Mouse (Mus musculus): ENCODE data around the gene Tmem127.

DNA sequence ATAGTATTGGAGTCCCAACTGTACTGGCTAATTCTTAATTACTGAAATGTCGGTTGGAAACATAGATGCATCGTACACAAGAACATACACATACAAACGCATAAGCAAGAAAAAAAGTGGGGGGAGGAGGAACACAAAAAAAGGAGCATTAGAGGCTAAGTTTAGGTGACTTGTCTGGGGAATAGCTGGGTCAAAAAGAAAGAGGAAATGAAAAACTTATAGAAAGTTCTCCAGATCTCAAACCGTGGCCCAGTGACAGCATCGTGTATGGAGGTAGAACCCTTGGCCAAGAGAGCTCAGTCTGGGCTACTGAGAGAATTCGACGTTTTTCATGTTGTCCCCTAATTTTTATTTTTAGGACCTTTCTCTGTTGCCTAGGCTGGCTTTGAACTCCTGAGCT is 63.0 kb downstream of the Tmem127 start:
- no peak for TF ChIP-seq CTCF (IDR thresholded peaks at IDR 0.05; ENCODE audit: insufficient read depth, low read length)
- no peak for TF ChIP-seq POLR2A (IDR thresholded peaks at IDR 0.05; ENCODE audit: borderline replicate concordance, extremely low read depth, low read depth, low read length)
